In the genomic region with DNA sequence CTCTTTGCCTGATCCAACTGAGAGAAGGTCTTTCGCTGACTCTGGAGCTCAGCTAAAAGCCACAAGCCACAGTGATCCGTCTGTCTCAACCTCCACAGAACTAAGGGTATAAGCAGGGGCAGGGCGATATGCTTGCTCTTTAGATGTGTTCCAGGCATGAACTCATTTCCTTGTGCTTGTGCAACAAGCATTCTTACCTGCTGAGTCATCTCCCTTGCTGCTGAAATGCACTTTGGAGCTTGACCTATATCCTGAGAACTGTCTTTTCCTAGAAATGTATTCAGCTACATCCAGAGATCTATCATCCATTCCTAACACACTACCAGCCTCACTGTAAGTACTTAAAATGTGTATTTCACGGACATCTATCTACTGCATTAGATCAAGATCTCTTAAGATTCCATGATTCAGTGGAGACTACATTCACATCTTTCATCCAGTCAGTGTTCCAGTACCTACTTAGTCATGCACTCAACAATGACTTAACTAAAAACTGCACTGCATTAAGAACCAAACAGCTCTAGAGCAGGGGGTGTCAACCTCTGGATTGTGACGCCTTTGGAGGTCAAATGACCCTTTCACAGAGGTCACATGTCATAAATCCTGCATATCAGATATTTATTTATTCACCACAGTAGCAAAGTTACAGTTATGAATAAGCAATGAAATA, we compare ENCODE assay signal across 10 mouse cellular contexts. TPM values are rescaled to one million over a fixed set of nuclear protein-coding genes. Genes with fewer than 3 reads are reported as not detected.
DNase-seq lines count a peak whose midpoint lies in the region; ATAC-seq and TF ChIP-seq lines count a peak whose summit lies in the region.
"Had no signal": no experiment of that assay in that cellular context is flagged by ENCODE, and none has a peak within 500 bp of the region (broad histone marks: within the 10 kb centered on the region; RNA-seq: fewer than 3 reads in every experiment).

No protein-coding gene starts in this region.

- no peaks in the 10 kb centered on the region for H3K27me3 ChIP-seq in kidney, postnatal 0 days (ENCODE audit: insufficient read depth, low read length)
- H3K27me3 ChIP-seq in intestine, embryonic 16.5 days (replicated peaks; ENCODE audit: control insufficient read depth, insufficient read depth, low read length) = no peaks in the 10 kb centered on the region
- no peaks in the 10 kb centered on the region for H3K27me3 ChIP-seq in hindbrain, embryonic 11.5 days (ENCODE audit: control insufficient read depth, insufficient read depth, low read length)
- H3K27me3 ChIP-seq: forebrain, embryonic 13.5 days; lung, embryonic 15.5 days had no signal

- peak overlapping the region; percentile 37; the same call in 1 of the 2 replicates for H3K27ac ChIP-seq in kidney, postnatal 0 days
- H3K27ac ChIP-seq in intestine, embryonic 16.5 days (ENCODE audit: low read length) = 0 out of 2 replicates have a peak overlapping the region, but pooled peaks have one; percentile 30
- no peak overlapping the region for H3K27ac ChIP-seq in hindbrain, embryonic 11.5 days (ENCODE audit: low read depth, low read length)
- H3K27ac ChIP-seq: forebrain, embryonic 13.5 days; lung, embryonic 15.5 days had no signal

- no peak overlapping the region for H3K4me3 ChIP-seq in kidney, postnatal 0 days (replicated peaks; ENCODE audit: low read depth, low read length)
- no peak overlapping the region for H3K4me3 ChIP-seq in intestine, embryonic 16.5 days (ENCODE audit: low read length)
- no peak overlapping the region for H3K4me3 ChIP-seq in hindbrain, embryonic 11.5 days (ENCODE audit: low read depth, low read length)
- H3K4me3 ChIP-seq: forebrain, embryonic 13.5 days; lung, embryonic 15.5 days had no signal

- peak; percentile 56 for DNase-seq in kidney, postnatal 0 days (ENCODE audit: low spot score)
- no peak for DNase-seq in kidney, postnatal 10 days
- peak; percentile 95 for DNase-seq in 3T3-L1 (ENCODE audit: low read depth, low spot score)
- DNase-seq in Muller cell, postnatal 12 days (ENCODE audit: inconsistent ontology term) = peak; percentile 77
- DNase-seq in cerebellum, postnatal 25 days = no peak
- DNase-seq in hindbrain, embryonic 11.5 days (ENCODE audit: low spot score) = no peak

- no peaks in the 10 kb centered on the region for H3K9me3 ChIP-seq in kidney, postnatal 0 days (replicated peaks; ENCODE audit: low read length)
- H3K9me3 ChIP-seq in intestine, embryonic 16.5 days (ENCODE audit: control insufficient read depth, low read length) = no peaks in the 10 kb centered on the region
- H3K9me3 ChIP-seq in hindbrain, embryonic 11.5 days (ENCODE audit: control insufficient read depth, low read length) = no peaks in the 10 kb centered on the region
- H3K9me3 ChIP-seq: forebrain, embryonic 13.5 days; lung, embryonic 15.5 days had no signal

- no peak overlapping the region for H3K9ac ChIP-seq in kidney, postnatal 0 days (ENCODE audit: low read depth, low read length)
- no peak overlapping the region for H3K9ac ChIP-seq in intestine, embryonic 16.5 days (ENCODE audit: low read depth, low read length)
- H3K9ac ChIP-seq in hindbrain, embryonic 11.5 days (ENCODE audit: low read depth, low read length) = no peak overlapping the region
- H3K9ac ChIP-seq: forebrain, embryonic 13.5 days; lung, embryonic 15.5 days had no signal

- no peak overlapping the region for H3K4me2 ChIP-seq in kidney, postnatal 0 days (ENCODE audit: low read length)
- no peak overlapping the region for H3K4me2 ChIP-seq in intestine, embryonic 16.5 days (ENCODE audit: low read depth, low read length)
- no peak overlapping the region for H3K4me2 ChIP-seq in hindbrain, embryonic 11.5 days (replicated peaks; ENCODE audit: low read depth, low read length)
- H3K4me2 ChIP-seq: forebrain, embryonic 13.5 days; lung, embryonic 15.5 days had no signal

- no peaks in the 10 kb centered on the region for H3K36me3 ChIP-seq in kidney, postnatal 0 days (ENCODE audit: insufficient read depth, low read length)
- no peaks in the 10 kb centered on the region for H3K36me3 ChIP-seq in intestine, embryonic 16.5 days (ENCODE audit: control insufficient read depth, insufficient read depth, low read length)
- no peaks in the 10 kb centered on the region for H3K36me3 ChIP-seq in hindbrain, embryonic 11.5 days (ENCODE audit: control insufficient read depth, insufficient read depth, low read length)
- H3K36me3 ChIP-seq: G1E; lung, embryonic 15.5 days had no signal

- H3K4me1 ChIP-seq in kidney, postnatal 0 days (replicated peaks; ENCODE audit: insufficient read depth, low read length) = no peaks in the 10 kb centered on the region
- H3K4me1 ChIP-seq in intestine, embryonic 16.5 days (ENCODE audit: control insufficient read depth, insufficient read depth, low read length) = peaks cover 6% of the 10 kb centered on the region
- no peaks in the 10 kb centered on the region for H3K4me1 ChIP-seq in hindbrain, embryonic 11.5 days (replicated peaks; ENCODE audit: control insufficient read depth, insufficient read depth, low read length)
- H3K4me1 ChIP-seq: forebrain, embryonic 13.5 days had no signal

- WGBS in kidney, postnatal 0 days = 60% methylated on average over 5 of the region's 5 CpGs
- WGBS in intestine, embryonic 16.5 days = 56% methylated on average over 5 of the region's 5 CpGs
- WGBS in hindbrain, embryonic 11.5 days = 90% methylated on average over 5 of the region's 5 CpGs

- ATAC-seq in kidney, postnatal 0 days (replicated peaks; ENCODE audit: low FRiP score, low read depth) = no peak; the same call in 1 of the 2 replicates
- ATAC-seq in intestine, embryonic 16.5 days = peak; percentile 90
- ATAC-seq in hindbrain, embryonic 11.5 days (ENCODE audit: low FRiP score) = no peak
- ATAC-seq: forebrain, embryonic 13.5 days had no signal

- no peak for TF ChIP-seq CTCF in kidney, postnatal 0 days (IDR thresholded peaks at IDR 0.05; ENCODE audit: low read depth)

RNA-seq across cellular contexts. Expression of gene Rbms3, which starts 58.4 kb away (rescaled TPM):
- 44.5 and 50.9 TPM in 2 replicates for polyA plus RNA-seq in kidney, postnatal 0 days (2015; fragmentation: Nextera tagmentation; extraction: Ambion mirVana)
- polyA plus RNA-seq in intestine, embryonic 16.5 days (2015; fragmentation: Nextera tagmentation; extraction: Ambion mirVana) = 39.4 and 43.1 TPM in 2 replicates
- polyA plus RNA-seq in hindbrain, embryonic 11.5 days (2014; fragmentation: Nextera tagmentation; extraction: Ambion mirVana) = 34.9 and 38.4 TPM in 2 replicates
- polyA plus RNA-seq: G1E had no signal

Comparison
In these comparisons a context has a peak if more than half of its experiments do, and no peak if none do; other contexts are left out.
1. DNase-seq: peak in kidney, postnatal 0 days (single experiment), 3T3-L1 (single experiment) and Muller cell, postnatal 12 days (single experiment); none in kidney, postnatal 10 days (single experiment), cerebellum, postnatal 25 days (0 of 2) and hindbrain, embryonic 11.5 days (single experiment).